In the genomic region with DNA sequence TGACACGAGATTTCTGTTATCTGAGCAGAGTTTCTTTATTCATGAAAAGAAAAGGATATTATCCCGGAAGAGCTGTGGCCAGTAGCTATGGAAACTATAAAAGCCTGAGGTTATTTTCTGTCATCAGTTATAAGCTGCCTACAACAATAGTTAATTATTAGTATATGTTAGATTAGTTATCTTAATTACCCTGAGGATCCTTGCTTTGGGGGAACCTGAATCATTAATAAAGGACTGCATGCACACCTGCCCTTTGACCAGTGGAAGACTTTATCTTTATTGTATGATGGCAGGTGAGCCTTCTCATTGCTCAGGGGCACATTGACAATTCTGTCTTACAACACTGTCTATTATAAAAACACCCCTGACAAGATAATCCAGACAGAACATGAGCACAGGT, we compare ENCODE assay signal across 15 mouse cellular contexts.
"Had no signal": no experiment of that assay in that cellular context is flagged by ENCODE, and none has a peak within 500 bp of the region (broad histone marks: within the 10 kb centered on the region; RNA-seq: fewer than 3 reads in every experiment).

No protein-coding gene starts in this region.

- H3K9ac ChIP-seq: neural tube, embryonic 13.5 days; neural tube, embryonic 15.5 days; stomach, embryonic 15.5 days had no signal

- H3K36me3 ChIP-seq: neural tube, embryonic 13.5 days; neural tube, embryonic 15.5 days; stomach, embryonic 15.5 days had no signal

- H3K27me3 ChIP-seq: neural tube, embryonic 13.5 days; neural tube, embryonic 15.5 days; stomach, embryonic 15.5 days had no signal

- H3K4me3 ChIP-seq: neural tube, embryonic 13.5 days; neural tube, embryonic 15.5 days; stomach, embryonic 15.5 days had no signal

- H3K4me1 ChIP-seq: neural tube, embryonic 13.5 days; neural tube, embryonic 15.5 days; stomach, embryonic 15.5 days had no signal

- DNase-seq: retina, postnatal 1 day; right cerebral cortex, adult 18-20 months; right cerebral cortex, postnatal 14 days; right cerebral cortex, postnatal 25 days; right cerebral cortex, postnatal 4 days; spleen, adult 18-20 months; thymus, adult 18-20 months; thymus, adult 2 months; thymus, postnatal 14 days; thymus, postnatal 25 days; thymus, postnatal 4 days had no signal

- H3K27ac ChIP-seq: neural tube, embryonic 13.5 days; neural tube, embryonic 15.5 days; stomach, embryonic 15.5 days; stomach, postnatal 0 days had no signal

- H3K9me3 ChIP-seq: neural tube, embryonic 13.5 days; neural tube, embryonic 15.5 days; stomach, embryonic 15.5 days had no signal

- H3K4me2 ChIP-seq: neural tube, embryonic 13.5 days; neural tube, embryonic 15.5 days; stomach, embryonic 15.5 days had no signal
